Mouse (Mus musculus) CH12.LX (cell line): ENCODE results near the gene Ptprcap. TPM values are rescaled to one million over a fixed set of nuclear protein-coding genes. Genes with fewer than 3 reads are reported as not detected.
A peak's percentile ranks its signal among the peaks of the same experiment; 100 is the strongest.

Experiments used
- DNase-seq: peaks from one replicate; pipeline ENCODE4 v3.0.0-alpha.2; 2013; ENCODE audit errors: extremely low read depth
- H3K27ac ChIP-seq: 2 replicates; pipeline ENCODE4 v1.5.1; 2012; ENCODE audit warnings: low read depth, mild to moderate bottlenecking, control low read depth, moderate library complexity; ENCODE audit not compliant: insufficient read depth
- H3K27me3 ChIP-seq: replicated peaks from 2 replicates; pipeline ENCODE3; 2012; ENCODE audit warnings: inconsistent platforms
- H3K36me3 ChIP-seq, 2 experiments: replicated peaks in 1 of 2; 2 replicates each; pipeline versions ENCODE3 to v1.6.1; 2012; ENCODE audit warnings: inconsistent platforms in 1 of 2, low read length in 1 of 2, mild to moderate bottlenecking in 1 of 2, mixed read lengths in 1 of 2, moderate library complexity in 1 of 2; ENCODE audit not compliant: control insufficient read depth in 1 of 2, insufficient read depth in 1 of 2
- H3K4me1 ChIP-seq, 2 experiments: 2 replicates each; pipeline ENCODE4 v1.6.1; 2012; ENCODE audit warnings: inconsistent platforms in 1 of 2, moderate library complexity in 1 of 2; ENCODE audit not compliant: insufficient read depth in 2 of 2, control insufficient read depth in 1 of 2
- H3K4me2 ChIP-seq: 2 replicates; pipeline ENCODE4 v1.6.1; 2012; ENCODE audit warnings: low read depth, mild to moderate bottlenecking, control low read depth; ENCODE audit not compliant: poor library complexity, insufficient read depth, severe bottlenecking
- H3K4me3 ChIP-seq, 3 experiments: fragments of 150-350 bp in 1 of 3; sonication (generic) in 1 of 3; replicated peaks in 1 of 3; 2 replicates each; pipeline versions ENCODE3 to v1.5.1; 2011 to 2012; ENCODE audit warnings: low read depth in 2 of 3, low read length in 2 of 3, mild to moderate bottlenecking in 2 of 3, moderate library complexity in 2 of 3, control low read depth in 1 of 3, improper control_type of control experiment in 1 of 3, inconsistent platforms in 1 of 3, mixed read lengths in 1 of 3; ENCODE audit not compliant: poor library complexity in 1 of 3
- H3K79me2 ChIP-seq: replicated peaks from 2 replicates; pipeline ENCODE4 v1.6.1; 2012; ENCODE audit warnings: mild to moderate bottlenecking, moderate library complexity; ENCODE audit not compliant: control insufficient read depth, poor library complexity, insufficient read depth, severe bottlenecking; ENCODE audit errors: extremely low read depth
- H3K9ac ChIP-seq: 2 replicates; pipeline ENCODE4 v1.6.1; 2012; ENCODE audit warnings: low read depth, mild to moderate bottlenecking, control low read depth, moderate library complexity; ENCODE audit not compliant: insufficient read depth
- H3K9me3 ChIP-seq: replicated peaks from 2 replicates; pipeline ENCODE3; 2012; ENCODE audit warnings: low read length, inconsistent platforms, mixed read lengths
- ETS1 ChIP-seq: conservative IDR thresholded peaks from 2 replicates; pipeline ENCODE4 v1.6.1; 2012; ENCODE audit warnings: low read depth, mild to moderate bottlenecking, inconsistent platforms, low read length, improper control_type of control experiment, moderate library complexity
- IRF4 ChIP-seq: IDR thresholded peaks from 2 replicates; pipeline ENCODE4 v1.6.1; 2014; ENCODE audit warnings: low read depth, mild to moderate bottlenecking, inconsistent platforms, low read length, improper control_type of control experiment
- JUND ChIP-seq: conservative IDR thresholded peaks from 2 replicates; pipeline ENCODE4 v1.6.1; 2011; ENCODE audit warnings: low read depth, low read length, improper control_type of control experiment
- KAT2A ChIP-seq: IDR thresholded peaks from 2 replicates; pipeline ENCODE4 v1.6.1; 2012; ENCODE audit warnings: low read length, improper control_type of control experiment, inconsistent platforms; ENCODE audit not compliant: insufficient replicate concordance
- MAZ ChIP-seq: IDR thresholded peaks from 2 replicates; pipeline ENCODE4 v1.6.1; 2012; ENCODE audit warnings: low read depth, mild to moderate bottlenecking, inconsistent platforms, low read length, improper control_type of control experiment, moderate library complexity
- MEF2A ChIP-seq: IDR thresholded peaks from 2 replicates; pipeline ENCODE4 v1.6.1; 2014; ENCODE audit warnings: low read depth, mild to moderate bottlenecking, inconsistent platforms, low read length, improper control_type of control experiment, borderline replicate concordance
- MXI1 ChIP-seq: IDR thresholded peaks from 2 replicates; pipeline ENCODE4 v1.6.1; 2011; ENCODE audit warnings: mild to moderate bottlenecking, low read depth, low read length, improper control_type of control experiment
- MYC ChIP-seq: IDR thresholded peaks from 2 replicates; pipeline ENCODE4 v1.6.1; 2011; ENCODE audit warnings: low read depth, mild to moderate bottlenecking, improper control_type of control experiment, low read length
- NELFE ChIP-seq: IDR thresholded peaks from 2 replicates; pipeline ENCODE4 v1.6.1; 2011; ENCODE audit warnings: low read depth, low read length, improper control_type of control experiment
- NRF1 ChIP-seq: IDR thresholded peaks from 2 replicates; pipeline ENCODE4 v1.6.1; 2014; ENCODE audit warnings: low read depth, mild to moderate bottlenecking, inconsistent platforms, low read length, improper control_type of control experiment, moderate library complexity
- POLR2A ChIP-seq: IDR thresholded peaks from 2 replicates; pipeline ENCODE4 v1.6.1; 2011; ENCODE audit warnings: low read depth, mild to moderate bottlenecking, improper control_type of control experiment, low read length
- TBP ChIP-seq: conservative IDR thresholded peaks from 2 replicates; pipeline ENCODE4 v1.6.1; 2011; ENCODE audit warnings: low read depth, low read length, improper control_type of control experiment
- ZKSCAN1 ChIP-seq: IDR thresholded peaks from 2 replicates; pipeline ENCODE4 v1.6.1; 2012; ENCODE audit warnings: low read depth, inconsistent platforms, low read length, improper control_type of control experiment, borderline replicate concordance
- ZMIZ1 ChIP-seq: IDR thresholded peaks from 2 replicates; pipeline ENCODE4 v1.6.1; 2012; ENCODE audit warnings: low read depth, mild to moderate bottlenecking, inconsistent platforms, low read length, improper control_type of control experiment
- dilution Hi-C: fragments of 300-500 bp; cut with MboI; formaldehyde crosslinking; loops from 2 replicates; pipeline ENCODE4 v1.14.3; 2020; ENCODE audit warnings: low sequenced_read_pairs; ENCODE audit not compliant: extremely low pct_unique_long_range_greater_than_20kb, extremely low pct_ligation_motif_present
- in situ Hi-C: fragments of 300-500 bp; cut with MboI; formaldehyde crosslinking; loops from 3 replicates; pipeline ENCODE4 v1.14.3; 2019; ENCODE audit warnings: low sequenced_read_pairs, low pct_ligation_motif_present, low pct_unique_long_range_greater_than_20kb, mixed read lengths
- polyA plus RNA-seq: library from polyadenylated mRNA; unstranded; fragments of >175 nt; gene quantifications from 2 replicates; pipeline ENCODE4 v1.2.1, GENCODE M21; 2012; ENCODE audit warnings: low read depth; ENCODE audit not compliant: insufficient read length
- total RNA-seq, 2 experiments: library from RNA; depleted of rRNA; stranded (reverse); fragments of 300-350 nt in 1 of 2; fragments of >200 nt in 1 of 2; gene quantifications; 2 replicates each; pipeline ENCODE4 v1.2.3; 2012 to 2014

Ptprcap gene
- total and polyA plus RNA-seq, 3 experiments: 343 to 447 (median 438) TPM

GRCm38 (mm10) chr19:4194776-4195650 is 41.6 kb downstream of the Ptprcap start:
- peaks cover 29% of the 10 kb centered on the region for H3K79me2 ChIP-seq
- H3K4me3 ChIP-seq: no peak overlapping the region
- dilution Hi-C loops: no loop called here
- peaks cover 51 to 70% of the 10 kb centered on the region in 2 experiments for H3K36me3 ChIP-seq
- no peaks in the 10 kb centered on the region for H3K9me3 ChIP-seq
- no peak overlapping the region for H3K27ac ChIP-seq
- no peak overlapping the region for H3K9ac ChIP-seq
- no peaks in the 10 kb centered on the region for H3K27me3 ChIP-seq
- no peak overlapping the region for H3K4me2 ChIP-seq
- H3K4me1 ChIP-seq: peaks cover 6 to 60% of the 10 kb centered on the region in 2 experiments
- no peak for DNase-seq
- in situ Hi-C loops: no loop called here
- TF ChIP-seq ZKSCAN1: no peak
- no peak for TF ChIP-seq MAZ
- TF ChIP-seq JUND: no peak
- no peak for TF ChIP-seq NELFE
- no peak for TF ChIP-seq IRF4
- TF ChIP-seq KAT2A: no peak
- TF ChIP-seq MYC: no peak
- 0 out of 2 replicates have a peak, but pooled peaks have one; percentile 22 for TF ChIP-seq POLR2A
- no peak for TF ChIP-seq ETS1
- no peak for TF ChIP-seq TBP
- TF ChIP-seq NRF1: no peak
- TF ChIP-seq MEF2A: no peak
- TF ChIP-seq ZMIZ1: peak; percentile 63

- no peak overlapping the region for H3K27ac ChIP-seq
- H3K4me3 ChIP-seq: no peak overlapping the region
- H3K36me3 ChIP-seq: peaks cover 56 to 76% of the 10 kb centered on the region in 2 experiments
- no peak overlapping the region for H3K9ac ChIP-seq
- H3K9me3 ChIP-seq: no peaks in the 10 kb centered on the region
- H3K27me3 ChIP-seq: no peaks in the 10 kb centered on the region
- in situ Hi-C loops (no loop called here), dilution Hi-C loops (no loop called here)
- DNase-seq: no peak
- H3K4me2 ChIP-seq: no peak overlapping the region
- H3K79me2 ChIP-seq: peaks cover 35% of the 10 kb centered on the region
- peaks cover 11 to 68% of the 10 kb centered on the region in 2 experiments for H3K4me1 ChIP-seq
- TF ChIP-seq ZKSCAN1: no peak
- TF ChIP-seq MEF2A: no peak
- TF ChIP-seq MXI1: no peak
Observed at GRCm38 (mm10) chr19:4196048-4196447, 42.6 kb downstream of the Ptprcap start.
